Mouse (Mus musculus): Measurements from ENCODE around the gene Gm26920.

DNA sequence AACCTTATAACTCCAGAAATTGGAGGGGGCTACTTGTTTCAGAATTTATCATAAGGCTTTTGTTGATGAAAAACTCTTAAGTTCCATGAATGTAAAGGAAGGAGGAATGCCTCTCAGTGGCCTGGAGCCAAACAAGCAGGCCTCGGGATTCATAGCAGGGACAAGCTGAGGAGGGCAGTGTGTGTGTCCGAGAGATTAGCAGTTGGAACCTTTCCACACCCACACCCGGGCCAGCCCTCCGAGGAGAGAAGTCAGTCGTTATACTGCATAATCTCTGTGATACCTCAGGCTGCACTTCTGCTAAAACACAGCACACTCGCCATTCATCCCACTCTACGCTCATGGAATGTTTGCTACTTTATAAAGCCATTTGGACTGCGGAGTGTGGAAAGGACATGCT lies 66.4 kb downstream of the Gm26920 start:
- TF ChIP-seq MAX (IDR thresholded peaks at IDR 0.05; ENCODE audit: low read length) (no peak), CTCF (conservative IDR thresholded peaks at IDR 0.05 in 1 of 2, IDR thresholded peaks at IDR 0.05 in 1 of 2; ENCODE audit: low read depth in 2 of 2, low read length in 2 of 2) (no peak), USF1 (IDR thresholded peaks at IDR 0.05; ENCODE audit: low read depth, low read length) (no peak), RCOR1 (conservative IDR thresholded peaks at IDR 0.05; ENCODE audit: low read depth, low read length) (no peak), HCFC1 (IDR thresholded peaks at IDR 0.05; ENCODE audit: low read depth, low read length) (no peak), POLR2A (IDR thresholded peaks at IDR 0.05; ENCODE audit: low read depth, low read length) (no peak), NELFE (IDR thresholded peaks at IDR 0.05; ENCODE audit: low read depth, low read length) (no peak)
